Mouse (Mus musculus): ENCODE measurements at regions not wholly inside any gene's neighbourhood (a gene's known extent, or its start where the extent isn't known, plus 50 kb on each side); places are given as distances from the start of the nearest gene placed in this dataset.

DNA sequence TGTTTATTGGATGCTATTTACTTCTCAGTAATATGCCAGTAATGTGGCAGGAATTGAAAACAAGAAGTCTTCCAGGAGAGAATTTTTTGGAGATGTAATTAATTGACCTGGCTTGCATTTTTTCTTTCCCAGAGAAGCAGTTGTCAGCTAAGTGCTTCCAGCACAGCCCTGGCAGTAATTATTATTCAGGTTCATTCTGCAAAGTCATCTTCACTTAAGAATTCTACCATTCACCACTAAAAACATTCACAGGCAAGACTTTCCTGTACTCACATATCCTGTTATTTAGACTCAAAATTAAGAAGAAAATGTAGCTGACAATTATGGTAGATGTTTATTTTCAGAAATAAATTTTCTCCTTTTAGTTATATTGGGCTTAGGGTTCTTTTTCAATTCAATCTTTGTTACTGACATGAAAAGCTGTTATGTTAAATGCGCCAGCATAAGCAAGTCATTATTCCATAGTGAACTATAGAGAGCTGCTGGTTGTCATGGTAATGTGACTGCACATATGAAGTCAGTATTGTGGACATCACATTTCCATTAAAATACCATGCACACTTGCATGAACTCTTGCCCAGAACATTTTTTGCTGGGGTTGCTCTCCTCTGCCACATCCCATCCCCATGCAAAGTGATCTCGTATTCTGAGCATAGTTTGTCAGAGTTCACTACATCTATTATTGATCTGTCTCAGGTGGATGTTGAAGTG, 59.3 kb upstream of the Nox4 start:
- Histone ChIP-seq H3K9me3 (replicated peaks) (no peaks in the 10 kb centered on the region), H3K36me3 (no peaks in the 10 kb centered on the region), H3K4me2 (replicated peaks) (no peak overlapping the region), H3K4me3 (no peak overlapping the region), H3K27ac (no peak overlapping the region), H3K4me1 (no peaks in the 10 kb centered on the region), H3K9ac (no peak overlapping the region), H3K27me3 (no peaks in the 10 kb centered on the region)
- peak; percentile 88 for ATAC-seq (ENCODE audit: low FRiP score)
- 30% methylated on average over 2 of the region's 2 CpGs for WGBS

DNA sequence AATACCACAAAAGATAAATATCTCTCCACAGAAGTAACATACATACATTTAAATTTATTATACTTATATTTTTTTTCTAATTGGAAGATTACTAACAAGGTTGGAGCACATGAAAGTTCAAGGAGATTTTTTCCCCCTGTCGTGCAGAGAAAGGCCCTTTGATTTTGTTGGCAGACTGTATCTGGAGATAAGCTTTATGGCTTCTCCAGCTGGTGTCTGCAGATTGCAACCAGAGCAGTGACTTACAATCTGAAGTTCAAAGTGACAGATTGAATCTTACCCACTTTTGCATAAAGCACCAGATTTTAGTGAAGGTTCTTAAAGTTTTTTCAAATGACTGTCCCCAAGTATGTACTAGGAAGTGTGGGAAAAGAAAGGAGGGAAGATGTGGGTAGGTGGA, 50.2 kb upstream of the Nox4 start:
- Histone ChIP-seq H3K27ac (no peak overlapping the region), H3K27me3 (no peaks in the 10 kb centered on the region), H3K9ac (no peak overlapping the region), H3K4me1 (no peaks in the 10 kb centered on the region), H3K4me3 (no peak overlapping the region), H3K36me3 (no peaks in the 10 kb centered on the region), H3K4me2 (replicated peaks) (no peak overlapping the region), H3K9me3 (replicated peaks) (no peaks in the 10 kb centered on the region)
- no peak for ATAC-seq (ENCODE audit: low FRiP score)
- 82% methylated on average over 1 of the region's 1 CpGs for WGBS
